Mouse (Mus musculus): ENCODE data around the gene Arrdc2.
"Not testable (repeated sequence)": the region's sequence is repeated elsewhere in the genome, so short reads cannot be mapped to it uniquely, and the experiment has no call there.

Gene Arrdc2

GRCm38 (mm10) chr8:70841147-70842072 is 1.9 kb upstream of the Arrdc2 start:
- in situ Hi-C loops (cut with MboI, MseI) = loop anchor here (5.0 kb wide), 1 partner anchor 74 kb away; no protein-coding TSS in a partner anchor

GRCm38 (mm10) chr8:70840590-70840989 is 1.1 kb upstream of the Arrdc2 start:
- in situ Hi-C loops (cut with MboI, MseI) = loop anchor here (5.0 kb wide), 1 partner anchor 73 kb away; no protein-coding TSS in a partner anchor

GRCm38 (mm10) chr8:70838654-70839407 is 689 bp downstream of the Arrdc2 start:
- in situ Hi-C loops (cut with MboI, MseI) = no loop called here

GRCm38 (mm10) chr8:70836666-70837065 is 2.9 kb downstream of the Arrdc2 start:
- in situ Hi-C loops (cut with MboI, MseI) = no loop called here

- in situ Hi-C loops (cut with MboI, MseI) = no loop called here
Measured at GRCm38 (mm10) chr8:70834071-70834470, 5.4 kb downstream of the Arrdc2 start.

- in situ Hi-C loops (cut with MboI, MseI) = no loop called here
Measured at GRCm38 (mm10) chr8:70833520-70833919, 6.0 kb downstream of the Arrdc2 start.

GRCm38 (mm10) chr8:70833018-70833482 is 6.5 kb downstream of the Arrdc2 start:
- in situ Hi-C loops (cut with MboI, MseI) = no loop called here

- in situ Hi-C loops (cut with MboI, MseI) = no loop called here
Measured at GRCm38 (mm10) chr8:70832371-70832770, 7.1 kb downstream of the Arrdc2 start.

- in situ Hi-C loops (cut with MboI, MseI) = no loop called here
Measured at GRCm38 (mm10) chr8:70831517-70831916, 8.0 kb downstream of the Arrdc2 start.

GRCm38 (mm10) chr8:70827796-70828195 is 11.7 kb downstream of the Arrdc2 start:
- in situ Hi-C loops (cut with MboI, MseI) = loop anchor here (5.0 kb wide), 1 partner anchor 115 kb away; no protein-coding TSS in a partner anchor

GRCm38 (mm10) chr8:70827010-70827409 is 12.5 kb downstream of the Arrdc2 start:
- in situ Hi-C loops (cut with MboI, MseI) = loop anchor here (5.0 kb wide), 1 partner anchor 115 kb away; no protein-coding TSS in a partner anchor

- in situ Hi-C loops (cut with MboI, MseI) = loop anchor here (5.0 kb wide), 1 partner anchor 114 kb away; no protein-coding TSS in a partner anchor
Measured at GRCm38 (mm10) chr8:70825816-70826215, 13.7 kb downstream of the Arrdc2 start.

GRCm38 (mm10) chr8:70823802-70824201 is 15.7 kb downstream of the Arrdc2 start:
- in situ Hi-C loops (cut with MboI, MseI) = no loop called here

- in situ Hi-C loops (cut with MboI, MseI) = not testable (repeated sequence)
Measured at GRCm38 (mm10) chr8:70822594-70822993, 16.9 kb downstream of the Arrdc2 start.

- in situ Hi-C loops (cut with MboI, MseI) = no loop called here
Measured at GRCm38 (mm10) chr8:70821992-70822391, 17.5 kb downstream of the Arrdc2 start.

- in situ Hi-C loops (cut with MboI, MseI) = no loop called here
Measured at GRCm38 (mm10) chr8:70821399-70821962, 18.0 kb downstream of the Arrdc2 start.

- in situ Hi-C loops (cut with MboI, MseI) = no loop called here
Measured at GRCm38 (mm10) chr8:70820101-70820935, 19.2 kb downstream of the Arrdc2 start.

GRCm38 (mm10) chr8:70816679-70817078 is 22.8 kb downstream of the Arrdc2 start:
- in situ Hi-C loops (cut with MboI, MseI) = no loop called here

GRCm38 (mm10) chr8:70812885-70813284 is 26.6 kb downstream of the Arrdc2 start:
- in situ Hi-C loops (cut with MboI, MseI) = no loop called here

- in situ Hi-C loops (cut with MboI, MseI) = no loop called here
Measured at GRCm38 (mm10) chr8:70812055-70812454, 27.5 kb downstream of the Arrdc2 start.
